Mouse (Mus musculus): Measurements from ENCODE around the gene Dnajb12. TPM values are rescaled to one million over a fixed set of nuclear protein-coding genes. Genes with fewer than 3 reads are reported as not detected.

Dnajb12 gene
- total and polyA plus RNA-seq, 3 experiments: 13.9 to 35.9 (median 21.5) TPM

DNA sequence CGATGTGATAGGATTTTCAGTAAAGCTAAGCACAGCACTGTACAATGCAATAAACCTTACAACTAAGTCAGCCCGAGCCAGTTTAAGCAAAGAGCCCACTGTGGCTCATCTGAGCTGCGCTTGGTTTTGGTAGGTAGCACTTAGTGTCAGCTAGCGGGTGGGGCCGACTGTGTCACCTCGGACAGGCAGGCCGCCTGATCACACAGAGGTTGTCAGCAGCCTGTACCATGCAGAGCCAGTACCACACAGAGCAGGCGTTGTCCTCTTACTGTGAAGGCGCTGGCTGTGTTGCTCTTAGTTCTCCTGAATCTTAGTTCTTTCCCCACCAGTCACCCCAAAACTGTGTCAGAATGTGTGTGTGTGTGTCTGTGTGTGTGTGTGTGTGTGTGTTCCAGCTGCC lies 30.4 kb upstream of the Dnajb12 start:
- dilution Hi-C loops (cut with MboI; ENCODE audit: extremely low pct_ligation_motif_present, extremely low pct_unique_long_range_greater_than_20kb, low sequenced_read_pairs) (no loop called here), in situ Hi-C loops (cut with MboI; ENCODE audit: low pct_ligation_motif_present, low pct_unique_long_range_greater_than_20kb, low sequenced_read_pairs) (no loop called here)
- no peak overlapping the region for H3K4me3 ChIP-seq (replicated peaks in 1 of 3; ENCODE audit: low read depth in 2 of 3, low read length in 2 of 3, poor library complexity in 1 of 3)
- H3K79me2 ChIP-seq (replicated peaks; ENCODE audit: control insufficient read depth, extremely low read depth, insufficient read depth, poor library complexity, severe bottlenecking): no peaks in the 10 kb centered on the region
- H3K4me1 ChIP-seq (ENCODE audit: control insufficient read depth in 1 of 2, insufficient read depth in 2 of 2): peaks cover 3 to 20% of the 10 kb centered on the region in 2 experiments
- TF ChIP-seq MAFK (IDR thresholded peaks at IDR 0.05; ENCODE audit: insufficient replicate concordance, low read length): no peak
- no peak for TF ChIP-seq ELF1 (IDR thresholded peaks at IDR 0.05; ENCODE audit: low read depth, low read length)
- no peak for TF ChIP-seq ZKSCAN1 (IDR thresholded peaks at IDR 0.05; ENCODE audit: borderline replicate concordance, low read depth, low read length)
- TF ChIP-seq PAX5 (IDR thresholded peaks at IDR 0.05; ENCODE audit: low read length): no peak
- TF ChIP-seq USF2 (conservative IDR thresholded peaks at IDR 0.05; ENCODE audit: low read depth, low read length): no peak
- TF ChIP-seq POLR2AphosphoS2 (IDR thresholded peaks at IDR 0.05; ENCODE audit: low read depth, low read length): no peak
- TF ChIP-seq MXI1 (IDR thresholded peaks at IDR 0.05; ENCODE audit: low read depth, low read length): no peak
- no peak for TF ChIP-seq ZMIZ1 (IDR thresholded peaks at IDR 0.05; ENCODE audit: low read depth, low read length)
- no peak for TF ChIP-seq MAZ (IDR thresholded peaks at IDR 0.05; ENCODE audit: low read depth, low read length)
- TF ChIP-seq RCOR1 (conservative IDR thresholded peaks at IDR 0.05; ENCODE audit: low read depth, low read length): no peak
- TF ChIP-seq JUN (IDR thresholded peaks at IDR 0.05; ENCODE audit: insufficient read depth, low read depth, low read length): no peak
- no peak for TF ChIP-seq SMC3 (IDR thresholded peaks at IDR 0.05; ENCODE audit: low read depth, low read length)
- TF ChIP-seq NRF1 (IDR thresholded peaks at IDR 0.05; ENCODE audit: low read depth, low read length): no peak
- TF ChIP-seq CTCF (conservative IDR thresholded peaks at IDR 0.05 in 1 of 2, IDR thresholded peaks at IDR 0.05 in 1 of 2; ENCODE audit: low read depth in 2 of 2, low read length in 2 of 2): no peak
- TF ChIP-seq BHLHE40 (IDR thresholded peaks at IDR 0.05; ENCODE audit: low read depth, low read length): no peak
- no peak for TF ChIP-seq MYC (IDR thresholded peaks at IDR 0.05; ENCODE audit: low read depth, low read length)
- H3K36me3 ChIP-seq (replicated peaks in 1 of 2; ENCODE audit: control insufficient read depth in 1 of 2, insufficient read depth in 1 of 2, low read length in 1 of 2): peaks cover 0 to 20% of the 10 kb centered on the region in 2 experiments
- H3K9ac ChIP-seq (ENCODE audit: insufficient read depth, low read depth): no peak overlapping the region
- H3K27ac ChIP-seq (ENCODE audit: insufficient read depth, low read depth): no peak overlapping the region
- no peak for DNase-seq (ENCODE audit: extremely low read depth)
- no peak overlapping the region for H3K4me2 ChIP-seq (ENCODE audit: insufficient read depth, low read depth, poor library complexity, severe bottlenecking)
- no peaks in the 10 kb centered on the region for H3K27me3 ChIP-seq (replicated peaks)
- no peaks in the 10 kb centered on the region for H3K9me3 ChIP-seq (replicated peaks; ENCODE audit: low read length)

DNA sequence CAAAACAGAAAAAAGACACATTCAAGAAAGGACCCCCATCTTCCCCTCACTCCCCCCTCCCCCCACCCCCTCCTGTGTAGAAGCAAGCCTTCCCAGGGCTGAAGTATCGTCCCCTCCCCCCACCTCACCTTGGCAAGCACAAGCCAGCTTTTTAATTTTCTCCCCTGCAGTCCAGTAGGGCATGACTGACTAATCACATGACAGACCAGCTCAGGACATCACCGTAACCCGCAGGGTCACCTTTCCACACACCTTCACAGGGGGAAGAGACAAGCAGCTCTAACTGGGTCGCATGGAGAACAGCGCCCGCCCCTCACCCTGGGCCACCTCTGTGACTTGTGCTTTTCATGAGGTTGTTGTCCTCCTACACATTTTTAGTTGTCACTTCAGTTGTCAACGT lies 30.0 kb upstream of the Dnajb12 start:
- TF ChIP-seq MAZ (IDR thresholded peaks at IDR 0.05; ENCODE audit: low read depth, low read length): no peak
- H3K4me3 ChIP-seq (replicated peaks in 1 of 3; ENCODE audit: low read depth in 2 of 3, low read length in 2 of 3, poor library complexity in 1 of 3): no peak overlapping the region
- H3K27ac ChIP-seq (ENCODE audit: insufficient read depth, low read depth): no peak overlapping the region
- peaks cover under 1 to 16% of the 10 kb centered on the region in 2 experiments for H3K4me1 ChIP-seq (ENCODE audit: control insufficient read depth in 1 of 2, insufficient read depth in 2 of 2)
- H3K79me2 ChIP-seq (replicated peaks; ENCODE audit: control insufficient read depth, extremely low read depth, insufficient read depth, poor library complexity, severe bottlenecking): no peaks in the 10 kb centered on the region
- in situ Hi-C loops (cut with MboI; ENCODE audit: low pct_ligation_motif_present, low pct_unique_long_range_greater_than_20kb, low sequenced_read_pairs) (no loop called here), dilution Hi-C loops (cut with MboI; ENCODE audit: extremely low pct_ligation_motif_present, extremely low pct_unique_long_range_greater_than_20kb, low sequenced_read_pairs) (no loop called here)
- no peaks in the 10 kb centered on the region for H3K27me3 ChIP-seq (replicated peaks)
- no peak for DNase-seq (ENCODE audit: extremely low read depth)
- no peaks in the 10 kb centered on the region for H3K9me3 ChIP-seq (replicated peaks; ENCODE audit: low read length)
- H3K36me3 ChIP-seq (replicated peaks in 1 of 2; ENCODE audit: control insufficient read depth in 1 of 2, insufficient read depth in 1 of 2, low read length in 1 of 2): peaks cover 0 to 20% of the 10 kb centered on the region in 2 experiments
- no peak overlapping the region for H3K9ac ChIP-seq (ENCODE audit: insufficient read depth, low read depth)
- H3K4me2 ChIP-seq (ENCODE audit: insufficient read depth, low read depth, poor library complexity, severe bottlenecking): no peak overlapping the region
